Mouse (Mus musculus): ENCODE data around the gene Timm10. TPM values are rescaled to one million over a fixed set of nuclear protein-coding genes. Genes with fewer than 3 reads are reported as not detected.

Gene Timm10
- polyA plus RNA-seq, 1 experiment = 102 TPM

GRCm38 (mm10) chr2:84858551-84858950 is 31.8 kb downstream of the Timm10 start:
- no peaks in the 10 kb centered on the region for H3K79me2 ChIP-seq (ENCODE audit: control insufficient read depth, insufficient read depth)
- H3ac ChIP-seq (ENCODE audit: control insufficient read depth, insufficient read length) = no peak overlapping the region

GRCm38 (mm10) chr2:84859991-84860780 is 33.4 kb downstream of the Timm10 start:
- TF ChIP-seq TCF3 (IDR thresholded peaks at IDR 0.05; ENCODE audit: insufficient read length, low read depth) (no peak), CEBPB (IDR thresholded peaks at IDR 0.05; ENCODE audit: insufficient read depth, poor library complexity, severe bottlenecking) (0 out of 2 replicates have a peak, but pooled peaks have one; percentile 19), USF1 (IDR thresholded peaks at IDR 0.05; ENCODE audit: low read depth) (peak; percentile 63)
- Histone ChIP-seq H3K36me3 (ENCODE audit: control insufficient read depth, insufficient read depth) (no peaks in the 10 kb centered on the region), H3K79me2 (ENCODE audit: control insufficient read depth, insufficient read depth) (no peaks in the 10 kb centered on the region), H3K4me3 (no peak overlapping the region), H3K4me2 (ENCODE audit: low read depth) (peak overlapping the region; percentile 40), H3ac (ENCODE audit: control insufficient read depth, insufficient read length) (no peak overlapping the region), H3K27me3 (ENCODE audit: control insufficient read depth, insufficient read depth, insufficient read length) (no peaks in the 10 kb centered on the region)

More at GRCm38 (mm10) chr2:84858551-84858950, 31.8 kb downstream of the Timm10 start:
- no peak for TF ChIP-seq MYOD1 (IDR thresholded peaks at IDR 0.05; ENCODE audit: control insufficient read depth in 1 of 3, insufficient read length in 2 of 3, low read depth in 2 of 3)
- no peak for TF ChIP-seq TCF3 (IDR thresholded peaks at IDR 0.05; ENCODE audit: insufficient read length, low read depth)
- TF ChIP-seq CEBPB (IDR thresholded peaks at IDR 0.05; ENCODE audit: insufficient read depth, poor library complexity, severe bottlenecking) = no peak
- TF ChIP-seq POLR2AphosphoS2 (IDR thresholded peaks at IDR 0.05; ENCODE audit: insufficient read length, low read depth) = no peak
- no peaks in the 10 kb centered on the region for H3K27me3 ChIP-seq (ENCODE audit: control insufficient read depth, insufficient read depth, insufficient read length)
- H3K4me3 ChIP-seq = no peak overlapping the region
- H3K4me2 ChIP-seq (ENCODE audit: low read depth) = no peak overlapping the region
- H3K36me3 ChIP-seq (ENCODE audit: control insufficient read depth, insufficient read depth) = no peaks in the 10 kb centered on the region

DNA sequence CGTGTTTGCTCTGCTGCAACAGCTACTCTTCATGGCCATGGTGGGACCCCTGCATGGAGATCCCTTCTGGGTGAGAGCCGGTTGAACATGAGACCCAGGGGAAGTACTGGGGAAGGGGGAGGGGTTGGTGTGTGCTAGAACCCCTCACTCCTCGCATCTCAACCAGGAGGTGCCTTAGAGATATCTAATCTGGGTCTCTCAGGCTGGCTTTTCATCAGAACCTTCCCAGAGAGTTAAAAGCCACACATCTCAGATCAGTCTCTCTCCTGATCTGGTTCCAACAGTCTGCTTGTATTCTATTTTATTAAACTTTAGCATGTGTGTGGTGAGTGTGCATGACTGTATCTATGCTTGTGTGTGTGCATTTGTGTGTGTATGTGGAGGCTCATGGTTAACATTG is 34.6 kb downstream of the Timm10 start:
- no peaks in the 10 kb centered on the region for H3K36me3 ChIP-seq (ENCODE audit: control insufficient read depth, insufficient read depth)
- H3K79me2 ChIP-seq (ENCODE audit: control insufficient read depth, insufficient read depth) = no peaks in the 10 kb centered on the region
- H3K4me3 ChIP-seq = no peak overlapping the region
- peaks cover 10% of the 10 kb centered on the region for H3K27me3 ChIP-seq (ENCODE audit: control insufficient read depth, insufficient read depth, insufficient read length)
- H3K4me2 ChIP-seq (ENCODE audit: low read depth) = no peak overlapping the region
- H3ac ChIP-seq (ENCODE audit: control insufficient read depth, insufficient read length) = no peak overlapping the region
- TF ChIP-seq USF1 (IDR thresholded peaks at IDR 0.05; ENCODE audit: low read depth) = no peak
- TF ChIP-seq TCF12 (IDR thresholded peaks at IDR 0.05; ENCODE audit: insufficient read depth, poor library complexity, severe bottlenecking) = no peak
- no peak for TF ChIP-seq POLR2A (IDR thresholded peaks at IDR 0.05; ENCODE audit: insufficient read length, low read depth)
- no peak for TF ChIP-seq MAX (IDR thresholded peaks at IDR 0.05; ENCODE audit: low read depth)
- no peak for TF ChIP-seq CEBPB (IDR thresholded peaks at IDR 0.05; ENCODE audit: insufficient read depth, poor library complexity, severe bottlenecking)
- no peak for TF ChIP-seq TCF3 (IDR thresholded peaks at IDR 0.05; ENCODE audit: insufficient read length, low read depth)
- no peak for TF ChIP-seq POLR2AphosphoS2 (IDR thresholded peaks at IDR 0.05; ENCODE audit: insufficient read length, low read depth)
- no peak for TF ChIP-seq REST (IDR thresholded peaks at IDR 0.05; ENCODE audit: insufficient read depth, insufficient read length)
- TF ChIP-seq E2F4 (IDR thresholded peaks at IDR 0.05; ENCODE audit: insufficient read depth) = no peak
- no peak for TF ChIP-seq MYOG (IDR thresholded peaks at IDR 0.05; ENCODE audit: control insufficient read depth in 1 of 3, insufficient read depth in 1 of 3, insufficient read length in 2 of 3, low read depth in 2 of 3)
- no peak for TF ChIP-seq MYOD1 (IDR thresholded peaks at IDR 0.05; ENCODE audit: control insufficient read depth in 1 of 3, insufficient read length in 2 of 3, low read depth in 2 of 3)
- TF ChIP-seq SRF (IDR thresholded peaks at IDR 0.05; ENCODE audit: control insufficient read depth, insufficient read length, low read depth) = no peak

- Histone ChIP-seq H3K27me3 (ENCODE audit: control insufficient read depth, insufficient read depth, insufficient read length) (peaks cover 13% of the 10 kb centered on the region), H3K4me3 (no peak overlapping the region), H3ac (ENCODE audit: control insufficient read depth, insufficient read length) (no peak overlapping the region), H3K79me2 (ENCODE audit: control insufficient read depth, insufficient read depth) (no peaks in the 10 kb centered on the region), H3K36me3 (ENCODE audit: control insufficient read depth, insufficient read depth) (no peaks in the 10 kb centered on the region), H3K4me2 (ENCODE audit: low read depth) (no peak overlapping the region)
- TF ChIP-seq USF1 (IDR thresholded peaks at IDR 0.05; ENCODE audit: low read depth) (no peak), SRF (IDR thresholded peaks at IDR 0.05; ENCODE audit: control insufficient read depth, insufficient read length, low read depth) (no peak), E2F4 (IDR thresholded peaks at IDR 0.05; ENCODE audit: insufficient read depth) (no peak), MYOD1 (IDR thresholded peaks at IDR 0.05; ENCODE audit: control insufficient read depth in 1 of 3, insufficient read length in 2 of 3, low read depth in 2 of 3) (no peak), POLR2A (IDR thresholded peaks at IDR 0.05; ENCODE audit: insufficient read length, low read depth) (no peak), MAX (IDR thresholded peaks at IDR 0.05; ENCODE audit: low read depth) (no peak)
Measured at GRCm38 (mm10) chr2:84862231-84862630, 35.4 kb downstream of the Timm10 start.

DNA sequence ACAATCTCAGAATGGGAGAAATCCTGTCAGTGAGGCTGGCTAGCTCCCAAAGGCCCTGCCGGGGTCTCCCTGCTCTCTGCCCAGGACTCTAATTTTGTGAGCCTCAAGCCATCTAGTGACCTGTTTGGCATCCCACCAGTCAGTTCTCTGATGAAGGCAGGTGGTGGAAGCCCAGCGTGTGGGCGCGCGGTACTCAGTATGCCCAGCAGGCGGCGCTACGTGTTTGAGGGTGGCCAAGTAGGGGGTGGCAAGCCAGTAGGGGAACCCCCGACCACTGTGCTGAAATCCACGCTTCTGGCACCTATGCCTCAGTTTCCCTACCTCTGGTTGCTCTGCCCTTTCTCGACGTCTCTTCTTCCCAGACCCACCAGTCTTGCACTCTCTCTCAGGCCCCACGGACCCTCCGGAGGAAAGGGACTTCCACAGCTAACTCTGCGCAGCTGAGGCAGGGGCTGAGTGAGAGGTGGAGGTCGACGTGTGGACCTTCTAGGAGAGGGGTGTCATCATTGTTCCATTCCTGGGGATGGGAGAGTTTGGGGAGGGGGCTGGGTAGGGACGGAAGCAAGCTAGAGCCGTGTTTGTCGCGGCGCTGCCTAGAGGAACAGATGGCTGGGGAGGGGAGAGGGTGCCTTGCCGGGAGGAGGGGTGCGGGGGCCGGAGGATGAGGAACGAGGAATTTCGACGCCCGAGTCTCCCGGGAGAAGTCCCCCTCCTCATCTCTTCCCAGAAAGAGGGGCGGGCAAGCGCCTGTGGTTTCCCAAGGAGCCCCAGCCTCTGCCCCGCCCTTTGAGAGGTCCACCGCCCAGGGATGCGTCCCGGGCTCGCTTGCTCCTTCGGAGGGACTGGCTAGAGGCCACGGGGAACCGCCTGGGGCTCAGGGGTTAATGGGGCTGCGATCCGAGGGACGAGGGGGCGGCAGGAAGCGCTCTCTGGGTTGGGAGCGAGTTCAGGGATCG is 39.1 kb downstream of the Timm10 start:
- no peak overlapping the region for H3ac ChIP-seq (ENCODE audit: control insufficient read depth, insufficient read length)
- TF ChIP-seq POLR2A (IDR thresholded peaks at IDR 0.05; ENCODE audit: insufficient read length, low read depth) (no peak), MYOG (IDR thresholded peaks at IDR 0.05; ENCODE audit: control insufficient read depth in 1 of 3, insufficient read depth in 1 of 3, insufficient read length in 2 of 3, low read depth in 2 of 3) (no peak), USF1 (IDR thresholded peaks at IDR 0.05; ENCODE audit: low read depth) (no peak), TCF12 (IDR thresholded peaks at IDR 0.05; ENCODE audit: insufficient read depth, poor library complexity, severe bottlenecking) (no peak), MYOD1 (IDR thresholded peaks at IDR 0.05; ENCODE audit: control insufficient read depth in 1 of 3, insufficient read length in 2 of 3, low read depth in 2 of 3) (no peak), REST (IDR thresholded peaks at IDR 0.05; ENCODE audit: insufficient read depth, insufficient read length) (no peak), POLR2AphosphoS2 (IDR thresholded peaks at IDR 0.05; ENCODE audit: insufficient read length, low read depth) (no peak), CEBPB (IDR thresholded peaks at IDR 0.05; ENCODE audit: insufficient read depth, poor library complexity, severe bottlenecking) (no peak), E2F4 (IDR thresholded peaks at IDR 0.05; ENCODE audit: insufficient read depth) (no peak), SRF (IDR thresholded peaks at IDR 0.05; ENCODE audit: control insufficient read depth, insufficient read length, low read depth) (no peak), TCF3 (IDR thresholded peaks at IDR 0.05; ENCODE audit: insufficient read length, low read depth) (no peak), MAX (IDR thresholded peaks at IDR 0.05; ENCODE audit: low read depth) (no peak)
- H3K79me2 ChIP-seq (ENCODE audit: control insufficient read depth, insufficient read depth) = no peaks in the 10 kb centered on the region
- no peak overlapping the region for H3K4me3 ChIP-seq
- peaks cover 15% of the 10 kb centered on the region for H3K27me3 ChIP-seq (ENCODE audit: control insufficient read depth, insufficient read depth, insufficient read length)
- H3K36me3 ChIP-seq (ENCODE audit: control insufficient read depth, insufficient read depth) = no peaks in the 10 kb centered on the region
- H3K4me2 ChIP-seq (ENCODE audit: low read depth) = peak overlapping the region; percentile 42
